Mouse (Mus musculus) CH12F3 (cell line): ENCODE measurements around the gene Ptov1.

ENCODE experiments used
- in situ Hi-C: fragments of 300-500 bp; cut with MboI; formaldehyde crosslinking; loops from 2 replicates; pipeline ENCODE4 v1.14.3; 2020; ENCODE audit warnings: low sequenced_read_pairs

Gene Ptov1

DNA sequence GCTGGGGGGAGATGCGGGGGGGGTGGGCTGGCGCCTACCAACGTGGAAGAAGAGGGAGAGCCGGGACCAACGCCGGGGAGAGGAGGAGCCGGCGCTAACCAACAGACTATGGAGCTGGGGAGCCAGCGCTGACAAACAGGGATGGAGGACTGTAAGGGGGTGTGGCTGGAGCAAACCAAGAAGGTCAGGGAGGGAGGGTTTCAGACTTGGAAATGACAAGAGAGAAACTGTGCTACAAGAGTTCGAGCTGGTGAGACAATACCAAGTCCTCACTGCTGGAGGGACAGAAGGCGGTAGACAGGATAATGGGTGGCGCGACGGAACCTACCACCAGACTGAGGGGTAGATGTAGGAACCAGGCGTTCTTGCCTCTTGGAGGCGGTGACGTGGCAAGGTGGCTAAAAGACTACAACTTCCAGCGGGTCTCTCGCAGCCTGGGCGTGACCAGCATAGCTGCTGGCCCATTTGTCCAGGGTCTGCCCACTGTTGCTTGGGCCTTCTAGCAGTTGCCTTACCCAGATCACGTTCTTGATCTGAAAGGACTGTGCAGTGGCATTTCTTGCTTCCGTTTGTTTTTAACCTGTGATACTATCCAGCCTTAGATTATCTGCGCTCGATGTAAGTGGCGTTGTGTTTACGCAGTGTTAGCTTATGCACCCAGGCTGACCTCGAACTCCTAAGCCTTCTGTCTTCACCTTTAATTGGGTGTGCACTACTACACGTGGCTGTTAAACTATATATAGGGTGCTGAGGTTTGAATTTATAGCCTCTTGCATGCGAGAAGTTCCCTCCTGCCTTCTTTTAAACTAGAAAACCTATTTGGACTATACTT lies at the start of gene Ptov1:
TSS of gene Ptov1 (minus strand) at position 92 of the 832 bp plus-strand sequence.
- in situ Hi-C loops = no loop called here

DNA sequence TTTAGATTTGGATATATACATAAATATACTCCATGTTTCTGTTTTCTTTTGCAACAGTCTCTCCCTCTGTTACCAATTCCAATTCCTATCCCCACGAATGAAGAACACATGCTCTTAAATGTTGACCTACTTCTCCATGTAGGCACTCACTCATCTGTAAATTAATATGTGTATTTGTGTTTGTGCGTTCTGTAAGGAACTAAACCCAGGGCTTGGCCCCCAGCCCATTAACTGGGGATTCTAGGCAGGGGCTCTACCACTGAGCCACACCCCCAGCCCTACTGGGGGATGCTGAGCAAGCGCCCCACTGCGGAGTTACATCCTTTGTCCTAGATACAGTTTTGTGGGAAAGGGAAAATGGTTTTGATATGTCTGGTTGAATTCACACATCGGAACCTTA lies 49.5 kb upstream of the Ptov1 start:
- in situ Hi-C loops = no loop called here

DNA sequence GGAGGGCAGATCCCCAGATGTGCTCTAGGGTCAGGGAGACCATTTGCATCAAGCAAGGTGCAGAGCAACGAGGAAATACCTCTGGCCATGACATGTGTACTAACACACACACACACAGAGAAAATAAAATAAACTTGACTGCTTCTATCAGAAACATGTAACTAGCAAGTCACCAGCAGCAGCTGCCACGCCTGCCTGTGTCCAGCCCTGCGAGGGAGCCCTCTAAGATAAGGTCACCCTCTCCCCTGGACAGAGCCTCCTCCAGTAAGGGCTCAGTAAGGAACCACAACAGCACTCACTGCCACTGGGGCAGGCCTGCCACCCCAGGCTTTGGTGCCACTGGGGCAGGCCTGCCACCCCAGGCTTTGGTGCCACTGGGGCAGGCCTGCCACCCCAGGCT lies 48.6 kb upstream of the Ptov1 start:
- in situ Hi-C loops = no loop called here

DNA sequence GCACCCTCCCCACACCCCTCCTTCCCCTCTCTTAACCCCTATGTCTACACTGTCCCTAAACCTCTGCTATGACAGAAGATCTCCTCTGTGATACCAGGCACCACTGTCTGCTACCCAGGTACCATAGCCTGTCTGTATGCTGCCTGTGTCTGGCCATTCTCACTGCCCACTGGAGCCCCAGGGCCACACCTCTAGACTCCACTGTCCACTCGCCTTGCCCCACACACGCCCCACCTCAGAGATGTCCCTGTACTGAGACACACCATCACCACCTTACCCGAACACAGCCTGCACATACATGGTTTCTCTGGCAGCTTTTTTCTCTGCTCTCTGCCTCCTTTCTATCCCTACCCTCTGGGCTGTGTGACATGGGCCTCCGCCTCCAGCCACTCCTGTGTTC lies 47.3 kb upstream of the Ptov1 start:
- in situ Hi-C loops = no loop called here

DNA sequence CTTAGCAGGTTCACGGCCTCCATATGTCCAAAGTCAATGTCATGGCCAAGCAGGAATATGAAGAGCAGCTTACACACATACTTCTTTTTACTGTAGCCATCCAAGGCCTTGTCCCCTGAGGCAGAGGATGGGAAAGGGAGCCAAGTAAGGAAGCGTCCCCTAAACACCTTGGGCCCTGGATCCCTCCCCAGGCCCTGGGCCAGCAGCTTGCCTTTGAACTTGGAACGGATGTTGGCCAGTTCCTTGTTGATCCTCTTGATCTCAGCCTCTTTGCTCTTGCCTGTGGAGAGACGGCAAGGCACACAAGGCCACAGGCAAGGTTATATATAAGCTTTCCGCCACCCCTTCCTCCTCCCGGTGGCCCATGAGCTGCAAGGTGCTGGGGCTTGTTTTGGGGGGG lies 46.6 kb upstream of the Ptov1 start:
- in situ Hi-C loops = no loop called here

DNA sequence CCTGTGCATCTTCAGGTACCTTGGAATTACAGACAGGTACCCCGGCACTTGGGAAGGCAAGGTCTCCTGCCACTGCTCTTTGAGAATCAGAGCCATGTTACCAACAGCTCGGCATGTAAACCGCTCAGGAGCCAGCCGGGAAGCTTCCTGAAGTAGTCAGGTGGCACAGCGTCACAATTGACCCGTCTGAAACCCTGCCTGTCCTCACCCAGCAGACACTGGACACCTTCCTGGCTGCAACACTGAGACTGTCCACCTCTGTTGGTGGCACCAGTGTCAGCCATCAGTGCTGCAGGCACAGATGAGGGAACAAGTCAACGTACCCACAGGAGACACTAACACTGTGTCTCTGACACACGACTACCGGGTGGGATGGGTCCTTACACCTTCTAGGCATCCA lies 45.7 kb upstream of the Ptov1 start:
- in situ Hi-C loops = no loop called here

DNA sequence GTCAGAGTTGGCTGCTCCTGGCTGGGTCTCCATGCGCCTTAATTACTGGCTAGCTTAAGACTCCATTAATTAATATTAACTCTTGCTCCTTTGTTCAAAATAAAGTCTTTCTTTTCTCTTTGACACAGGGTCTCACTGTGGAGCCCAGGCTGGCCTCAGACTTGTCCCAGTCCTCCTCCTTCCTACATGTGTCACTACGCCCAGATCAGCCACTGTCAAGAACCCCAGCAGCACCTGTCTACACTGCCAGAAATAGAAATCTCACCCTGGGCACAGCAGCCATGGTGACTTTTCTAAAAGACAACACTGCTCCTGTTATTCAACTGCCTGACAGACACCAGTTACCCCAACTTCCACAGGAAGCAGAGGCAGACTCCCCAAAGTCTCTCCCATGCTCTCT lies 44.8 kb upstream of the Ptov1 start:
- in situ Hi-C loops = no loop called here

DNA sequence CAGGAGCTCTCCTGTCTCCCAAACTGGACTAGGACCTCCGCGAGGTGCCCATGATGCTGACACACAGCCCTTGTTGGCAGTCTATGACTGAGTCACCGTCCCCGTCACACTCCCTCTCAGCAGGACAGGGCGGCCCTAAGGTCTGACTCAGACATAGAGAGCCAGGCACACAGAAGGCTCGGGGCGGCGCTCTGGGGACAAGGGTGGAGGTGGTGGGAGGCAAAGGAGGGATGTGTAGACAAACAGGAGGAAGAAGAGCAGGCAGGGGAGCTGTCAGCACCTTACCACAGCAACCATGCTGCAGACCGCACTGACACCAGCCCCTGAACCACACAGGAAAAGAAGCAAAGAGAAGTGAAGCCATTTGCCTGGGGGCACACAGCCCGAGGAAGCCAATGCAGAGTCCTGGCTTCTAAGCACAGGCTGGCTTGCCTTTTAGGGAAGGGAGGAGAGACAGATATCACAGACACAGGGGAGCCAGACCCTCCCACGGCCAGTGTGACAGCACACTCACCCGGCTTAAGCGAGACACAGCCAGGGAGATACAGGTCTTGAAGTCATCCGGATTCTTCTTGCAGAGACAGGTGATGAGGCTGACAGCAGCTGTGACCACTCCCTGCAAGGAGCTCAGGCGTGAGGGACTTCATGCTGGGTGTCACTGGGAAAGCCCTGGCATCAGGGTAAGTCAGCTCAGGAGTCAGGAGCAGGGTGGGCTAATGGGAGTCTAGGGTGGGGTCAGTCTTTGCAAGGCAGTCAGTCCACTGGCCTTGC lies 39.3 kb upstream of the Ptov1 start:
- in situ Hi-C loops = no loop called here

DNA sequence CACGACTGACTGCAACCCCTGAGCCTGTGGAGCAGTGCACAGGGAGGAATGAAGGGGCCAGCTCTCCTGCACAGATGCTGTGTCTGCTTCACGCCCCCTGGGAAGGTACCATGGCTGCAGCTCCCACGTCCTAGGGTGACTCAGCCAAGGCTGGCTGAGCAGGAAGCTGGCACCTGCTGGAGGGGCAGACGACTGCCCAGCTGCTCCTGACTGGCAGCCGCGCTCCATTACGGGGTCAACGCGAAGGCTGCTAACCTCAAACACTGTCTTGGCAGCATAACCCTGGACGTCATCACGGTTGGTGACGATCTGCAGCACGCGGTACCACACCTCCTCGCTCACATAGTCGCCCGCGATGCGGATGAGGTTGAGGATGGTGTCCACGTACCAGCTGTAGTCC lies 35.8 kb upstream of the Ptov1 start:
- in situ Hi-C loops = no loop called here

DNA sequence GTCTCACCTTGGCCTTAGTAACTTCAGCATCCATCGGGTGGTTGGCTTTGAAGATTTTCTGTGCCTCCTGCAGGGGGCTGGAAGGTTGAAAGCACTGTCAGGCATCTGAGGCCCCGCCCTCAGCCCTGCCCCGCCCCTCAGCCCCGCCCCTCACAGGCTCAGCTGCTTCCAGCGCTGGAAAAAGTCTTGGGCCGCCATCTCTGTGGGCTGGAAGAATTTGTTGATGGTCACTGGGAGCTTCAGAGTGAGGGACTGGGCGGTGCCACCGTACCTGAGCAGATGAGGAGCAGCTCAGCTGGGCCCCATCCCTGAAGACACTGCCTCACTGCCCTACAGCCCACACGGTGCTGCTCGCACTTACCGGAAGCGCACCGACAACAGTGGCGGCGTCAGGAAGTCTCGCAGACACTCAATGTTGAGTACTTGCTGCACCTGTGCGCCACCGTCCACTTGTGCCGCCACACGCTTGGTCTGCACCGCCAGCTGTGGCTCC lies 31.7 kb upstream of the Ptov1 start:
- in situ Hi-C loops = no loop called here

DNA sequence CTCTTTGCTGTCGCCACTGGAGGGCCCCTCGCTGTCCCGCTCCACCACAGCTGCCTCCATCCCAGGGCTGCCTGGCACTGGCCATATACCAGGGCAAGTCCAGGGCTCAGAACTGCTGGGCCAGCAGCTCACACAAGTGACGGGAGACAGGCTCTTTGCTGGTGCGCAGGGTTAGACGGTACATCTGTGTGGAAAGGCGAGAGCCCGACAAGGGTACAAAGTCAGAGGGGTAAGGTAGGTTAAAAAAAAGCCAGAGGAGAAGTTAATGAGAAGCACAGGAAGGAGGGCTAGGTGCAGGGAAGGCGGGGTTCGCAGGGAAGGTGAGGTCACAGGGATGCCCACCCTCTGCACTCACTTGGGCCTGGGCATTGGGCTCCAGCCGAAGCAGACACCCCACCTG lies 31.0 kb upstream of the Ptov1 start:
- in situ Hi-C loops = no loop called here

DNA sequence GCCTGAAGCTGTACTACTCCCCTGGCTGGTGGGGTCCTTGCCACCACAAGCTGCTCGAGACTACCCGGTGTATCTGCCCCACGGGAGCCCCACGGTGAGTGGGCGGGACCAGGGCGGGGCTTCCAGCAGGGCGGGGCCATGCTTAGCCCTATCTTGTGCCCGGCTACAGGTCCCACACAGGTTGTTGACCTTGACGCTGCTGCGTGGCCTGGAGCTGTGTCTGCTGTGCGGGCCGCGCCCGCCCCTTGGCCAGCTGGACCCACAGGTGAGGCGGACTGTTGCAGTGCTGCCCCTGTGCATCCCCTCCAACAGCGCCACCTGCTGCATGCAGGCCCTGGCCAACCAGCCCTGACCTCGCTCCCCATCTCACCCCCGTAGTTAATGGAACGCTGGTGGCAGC lies 29.0 kb upstream of the Ptov1 start:
- in situ Hi-C loops = no loop called here

DNA sequence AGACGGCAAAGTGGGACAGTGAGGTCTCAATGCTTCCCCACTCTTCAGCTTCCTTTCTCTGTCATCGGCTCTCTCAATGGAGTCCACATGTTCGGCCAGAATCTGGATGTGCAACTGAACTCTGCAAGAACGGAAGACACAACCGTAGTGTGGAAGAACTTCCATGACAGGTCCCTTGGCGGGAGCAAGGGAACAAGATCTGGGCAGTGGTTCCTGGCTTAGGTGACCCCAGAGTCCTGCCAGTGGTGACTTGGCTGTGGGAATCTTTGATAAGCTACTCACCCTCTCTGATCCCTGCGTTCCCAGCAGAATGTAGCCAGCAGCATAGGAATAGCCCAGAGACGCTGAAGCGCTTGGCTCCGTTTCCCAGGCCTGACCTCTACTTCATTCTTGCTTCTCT lies 26.9 kb upstream of the Ptov1 start:
- in situ Hi-C loops = no loop called here

DNA sequence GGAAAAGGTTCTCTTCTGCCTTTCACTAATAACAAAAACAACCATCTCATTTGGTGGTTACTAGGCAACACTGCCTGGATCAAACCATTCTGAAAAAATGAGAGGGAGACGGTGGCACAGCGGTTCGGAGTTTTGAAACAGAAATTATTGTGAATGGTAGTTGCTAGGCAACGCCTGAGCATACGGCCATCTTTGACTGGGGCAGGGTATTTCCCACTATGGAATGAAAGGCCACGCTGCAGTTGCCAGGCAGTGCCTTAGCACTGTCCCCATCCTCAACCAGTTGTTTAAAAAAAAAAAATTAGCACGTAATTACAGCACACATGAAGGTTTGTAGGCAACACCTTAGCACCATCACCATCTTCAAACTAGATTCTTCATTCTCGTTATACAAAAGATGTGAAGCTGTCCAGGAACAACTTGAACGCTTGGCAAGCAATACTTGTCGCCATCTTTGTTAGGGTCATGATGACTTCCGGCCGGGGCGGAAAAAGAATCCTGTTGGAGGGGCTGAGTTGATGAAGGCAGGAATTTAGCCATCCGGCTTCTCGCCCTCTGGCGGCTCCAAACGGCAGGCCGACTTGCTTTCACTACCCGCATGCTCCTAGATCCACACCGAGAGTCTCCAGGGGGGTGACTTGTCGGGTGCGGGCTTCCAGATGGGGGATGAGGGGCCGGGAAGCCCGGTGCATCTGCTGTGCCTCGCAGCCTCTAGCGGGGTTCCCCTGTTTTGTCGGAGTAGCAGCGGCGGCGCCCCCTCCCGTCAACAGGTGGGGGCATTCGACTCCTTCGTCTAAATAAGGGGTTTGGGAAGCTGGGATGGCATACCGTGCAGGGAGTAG lies 26.2 kb upstream of the Ptov1 start, which contains the start of gene Fuz:
TSS of gene Fuz (plus strand) at position 487 of the 842 bp plus-strand sequence.
- in situ Hi-C loops = no loop called here

DNA sequence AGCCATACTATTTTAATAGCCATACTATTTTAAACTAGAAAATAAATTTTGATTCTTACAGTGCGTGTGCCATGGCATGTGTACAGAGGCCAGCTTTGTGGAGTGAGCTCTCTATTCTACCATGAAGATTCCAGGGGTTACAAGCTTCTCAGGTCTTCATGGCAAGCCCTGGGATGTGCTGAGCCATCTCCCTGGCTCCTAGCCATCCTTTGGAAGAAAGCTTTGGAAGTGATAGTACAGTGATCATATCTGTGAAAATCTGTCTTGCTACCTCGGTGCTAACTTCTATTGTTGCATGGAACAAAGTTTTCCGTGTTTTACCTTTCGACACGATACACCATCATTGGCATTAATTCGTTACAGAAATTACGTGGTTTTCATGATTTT lies 25.6 kb upstream of the Ptov1 start:
- in situ Hi-C loops = no loop called here

DNA sequence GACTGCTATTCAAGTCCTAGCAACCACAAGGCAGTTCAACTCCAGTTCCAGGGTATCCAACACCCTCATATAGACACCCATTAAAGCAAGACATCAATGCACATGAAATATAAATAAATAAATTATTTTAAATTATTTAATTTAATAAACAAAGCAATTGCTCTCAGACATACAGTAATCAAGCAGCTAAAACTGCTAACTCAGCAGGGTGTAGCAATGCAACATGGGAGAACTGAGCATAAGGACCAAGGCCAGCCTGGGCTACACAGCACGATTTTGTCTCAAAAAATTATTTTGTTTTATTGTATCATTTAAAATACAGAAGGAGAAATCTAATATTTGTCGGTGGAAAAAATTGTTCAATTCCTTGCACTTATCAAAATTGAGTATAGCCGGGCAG lies 24.6 kb upstream of the Ptov1 start:
- in situ Hi-C loops = no loop called here

DNA sequence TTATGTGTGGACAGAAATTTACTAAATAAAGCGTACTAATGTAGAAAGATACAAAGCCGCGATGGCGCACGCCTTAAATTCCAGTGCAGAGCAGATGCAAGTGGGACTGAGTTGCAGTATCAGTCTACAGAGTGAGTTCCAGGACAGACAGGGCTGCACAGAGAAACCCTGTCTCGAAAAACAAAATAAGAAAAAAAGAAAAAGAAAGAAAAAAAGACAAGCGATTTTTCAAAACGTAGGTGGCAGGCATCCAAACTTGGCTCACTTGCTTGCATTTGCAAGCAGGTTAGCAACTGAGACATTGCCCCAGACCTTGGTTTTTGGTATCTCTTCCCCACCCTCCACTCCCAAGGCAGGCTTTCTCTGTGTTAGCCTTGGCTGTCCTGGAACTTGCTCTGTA lies 23.6 kb upstream of the Ptov1 start:
- in situ Hi-C loops = no loop called here

DNA sequence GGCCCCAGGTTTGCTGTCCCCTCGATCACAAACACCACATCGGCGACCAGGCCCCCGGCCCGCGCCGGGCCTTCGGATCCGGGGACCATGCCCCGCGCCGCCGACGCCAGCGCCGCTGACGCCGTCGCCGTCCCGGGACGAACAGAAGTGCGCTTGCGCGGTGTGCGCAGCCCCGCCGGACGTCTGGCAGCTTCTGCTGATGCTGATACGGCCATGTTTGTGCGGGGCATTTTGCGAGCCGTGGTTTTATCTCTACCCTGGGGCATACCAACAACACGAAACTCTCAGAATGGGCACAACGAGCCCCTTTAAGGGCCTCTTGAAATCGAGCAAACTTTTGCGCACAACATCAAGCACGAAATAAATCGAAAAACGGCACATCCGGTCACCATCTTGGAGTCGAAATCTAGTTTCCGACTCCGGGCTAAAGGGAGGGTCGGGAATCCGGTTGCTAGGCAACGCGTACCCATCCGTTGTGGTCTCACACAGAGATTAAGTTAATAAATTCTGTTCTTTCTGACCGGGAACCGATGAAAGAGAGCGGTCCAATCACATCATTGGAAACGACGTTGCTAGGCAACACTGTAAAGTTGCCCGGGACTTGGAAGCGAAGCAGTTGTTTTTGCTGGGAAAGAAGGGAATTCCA lies 22.8 kb upstream of the Ptov1 start, which contains the start of gene Med25:
TSS of gene Med25 (minus strand) at position 437 of the 646 bp plus-strand sequence.
- in situ Hi-C loops = no loop called here

DNA sequence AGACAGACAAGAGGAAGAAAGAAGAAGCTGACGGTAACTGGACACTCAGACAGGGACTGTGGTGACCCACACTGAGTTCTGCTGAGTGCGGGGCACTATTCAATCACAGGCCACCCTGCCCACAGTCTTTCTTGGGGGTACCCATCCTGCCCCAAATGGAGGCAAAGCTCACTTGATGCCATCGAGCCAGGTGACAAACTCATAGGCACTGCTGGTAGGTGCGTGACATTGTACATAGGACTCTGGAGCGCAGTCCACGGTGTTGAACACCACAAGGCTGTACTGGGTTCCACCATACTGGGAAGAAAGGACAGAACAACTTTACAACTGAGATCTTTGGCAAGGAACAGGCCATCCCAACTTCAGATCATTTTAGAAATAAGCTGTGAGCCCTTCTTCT lies 22.0 kb upstream of the Ptov1 start:
- in situ Hi-C loops = no loop called here

DNA sequence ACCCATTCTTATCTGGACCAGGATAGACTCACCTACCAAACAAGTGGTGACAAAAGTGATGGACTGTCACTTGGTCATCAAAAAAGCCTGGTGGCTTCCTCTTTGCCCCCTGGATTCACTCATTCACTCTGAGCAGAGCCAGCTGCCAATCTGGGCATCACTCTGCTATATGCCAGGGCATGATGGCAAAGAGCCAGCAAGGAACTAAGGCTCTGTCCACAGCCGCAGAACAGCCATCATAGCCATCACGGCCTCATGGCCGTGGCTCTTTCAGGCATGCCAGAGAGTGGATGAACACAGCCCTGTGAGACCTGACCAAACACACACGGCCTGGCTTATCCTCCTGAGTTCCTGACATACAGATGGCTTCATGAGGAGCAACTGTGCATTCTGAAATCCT lies 21.1 kb upstream of the Ptov1 start:
- in situ Hi-C loops = no loop called here

DNA sequence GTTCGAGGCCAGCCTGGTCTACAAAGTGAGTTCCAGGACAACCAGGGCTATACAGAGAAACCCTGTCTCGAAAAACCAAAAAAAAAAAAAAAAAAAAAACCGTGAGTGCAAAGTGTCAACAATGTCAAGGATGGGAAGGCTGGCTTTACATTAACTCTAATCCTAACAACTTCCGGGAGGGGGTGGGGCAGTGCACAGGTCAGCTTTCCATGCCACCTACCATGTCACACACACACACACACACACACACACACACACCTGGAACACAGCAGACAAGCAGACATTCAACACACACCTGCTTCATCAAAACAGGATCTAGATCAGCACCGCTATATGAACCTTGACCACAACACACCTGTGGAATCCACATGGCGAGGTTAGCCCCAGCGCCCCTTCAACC lies 20.6 kb upstream of the Ptov1 start:
- in situ Hi-C loops = no loop called here
